Mouse (Mus musculus) ES-Bruce4 (cell line): ENCODE measurements around the gene Uncx.

Experiments
- CTCF ChIP-seq: IDR thresholded peaks from one replicate; pipeline ENCODE4 v1.8.1; 2011; ENCODE audit warnings: low read depth, low read length
- POLR2A ChIP-seq: IDR thresholded peaks from one replicate; pipeline ENCODE4 v1.8.1; 2011; ENCODE audit warnings: low read length; ENCODE audit not compliant: insufficient read depth

DNA sequence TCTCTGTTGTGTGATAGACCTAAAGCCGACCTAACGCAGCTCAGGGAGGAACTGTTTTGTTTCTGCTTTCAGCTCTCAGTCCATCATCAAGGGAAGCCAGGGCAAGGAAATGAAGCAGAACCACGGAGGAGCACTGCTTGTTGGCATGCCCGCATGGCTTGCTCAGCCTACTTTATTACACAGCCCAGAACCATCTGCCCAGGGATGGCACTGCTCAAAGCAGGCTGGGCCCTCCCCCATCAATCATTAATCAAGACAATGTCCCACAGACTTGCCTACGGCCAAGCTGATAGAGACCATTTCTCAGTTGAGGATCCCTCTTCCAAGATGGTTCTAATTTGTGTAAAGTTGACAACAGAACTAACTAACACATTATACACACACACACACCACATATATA lies 44.5 kb upstream of the Uncx start:
- TF ChIP-seq CTCF (no peak), POLR2A (no peak)
